Mouse (Mus musculus): ENCODE data around the gene Gprc5b. TPM values are rescaled to one million over a fixed set of nuclear protein-coding genes. Genes with fewer than 3 reads are reported as not detected.

Gprc5b gene
- total and polyA plus RNA-seq, 3 experiments: 117 to 130 (median 125) TPM

Other genes starting within 250 kb of the Gprc5b start
- 10 to 100 TPM; 14.7 to 44.3 TPM for gene Iqck, start 139.5 kb downstream of the Gprc5b start, total RNA-seq (2021)
- 13.5 and 14.8 TPM in 2 replicates for gene Iqck, start 139.5 kb downstream of the Gprc5b start, polyA plus RNA-seq (2012; rRNA removed)
- gene Knop1, start 139.0 kb downstream of the Gprc5b start, total RNA-seq (2021): 10 to 100 TPM; 34.6 to 70.0 TPM
- gene Knop1, start 139.0 kb downstream of the Gprc5b start, polyA plus RNA-seq (2012; rRNA removed): 5.7 and 8.0 TPM in 2 replicates
- gene Gpr139, start 189.4 kb upstream of the Gprc5b start, total RNA-seq (2021): not detected
- gene Gpr139, start 189.4 kb upstream of the Gprc5b start, polyA plus RNA-seq (2012; rRNA removed): not detected in 2 replicates